Mouse (Mus musculus) cortical plate, adult 2 months (tissue): ENCODE measurements around the gene Agbl3.

ENCODE experiments used
- CTCF ChIP-seq: fragments of 200-500 bp; IDR thresholded peaks from 2 replicates; pipeline ENCODE4 v1.5.1; 2011; ENCODE audit warnings: mild to moderate bottlenecking, control low read depth, low read length; ENCODE audit not compliant: insufficient read depth; ENCODE audit errors: extremely low read depth
- POLR2A ChIP-seq: fragments of 200-500 bp; IDR thresholded peaks from 2 replicates; pipeline ENCODE4 v1.6.1; 2011; ENCODE audit warnings: mild to moderate bottlenecking, low read length, control low read depth; ENCODE audit not compliant: insufficient read depth; ENCODE audit errors: extremely low read depth

GRCm38 (mm10) chr6:34902578-34902977, 122.3 kb downstream of the Agbl3 start:
- TF ChIP-seq POLR2A = no peak
- no peak for TF ChIP-seq CTCF
